Mouse (Mus musculus): ENCODE data around the gene Lrrc4b. TPM values are rescaled to one million over a fixed set of nuclear protein-coding genes. Genes with fewer than 3 reads are reported as not detected.
A peak's percentile ranks its signal among the peaks of the same experiment; 100 is the strongest.

Lrrc4b gene
- polyA plus RNA-seq (2014; fragmentation: Nextera tagmentation; extraction: Ambion mirVana) = 2.4 and 3.5 TPM in 2 replicates

DNA sequence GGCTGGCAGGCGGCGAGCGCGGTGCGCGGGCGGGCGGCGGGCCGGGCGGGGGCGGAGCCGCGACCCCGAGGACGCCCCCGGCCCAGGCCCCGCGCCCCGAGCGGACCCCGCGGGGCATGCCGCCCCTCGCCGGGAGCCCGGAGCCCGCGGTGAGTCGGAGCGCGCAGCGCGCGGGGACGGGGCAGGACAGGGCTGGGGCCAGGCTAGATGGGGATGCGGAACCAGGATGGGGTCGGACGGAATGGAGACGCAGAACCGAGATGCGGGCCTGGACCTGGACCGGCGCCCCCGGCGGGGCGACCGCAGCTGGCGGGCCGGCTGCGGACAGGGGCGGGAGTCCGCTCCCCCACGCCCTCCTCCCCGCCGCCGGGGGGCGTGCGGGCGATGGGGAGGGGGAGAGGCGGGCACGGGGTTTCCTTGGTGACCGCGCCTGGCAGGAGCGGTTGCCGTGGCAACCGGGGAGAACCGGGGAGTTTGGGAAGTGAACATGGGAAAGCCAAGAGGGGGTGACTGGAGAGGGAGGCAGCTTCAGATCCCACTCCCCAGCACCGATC, at the start of gene Lrrc4b:
Lrrc4b (plus strand) TSS at position 51 of the 554 bp plus-strand sequence.
- H3K27ac ChIP-seq (ENCODE audit: low read depth, low read length) = no peak within 1 kb of the TSS
- ATAC-seq (replicated peaks; ENCODE audit: insufficient number of reproducible peaks, low FRiP score, low TSS enrichment) = no peak
- H3K36me3 ChIP-seq (ENCODE audit: control insufficient read depth, insufficient read depth, low read length) = no peaks in the 10 kb centered on the region
- 0 out of 2 replicates have a peak, but pooled peaks cover 3% of the 10 kb centered on the region for H3K4me1 ChIP-seq (ENCODE audit: control insufficient read depth, insufficient read depth, low read length)
- no peaks in the 10 kb centered on the region for H3K9me3 ChIP-seq (replicated peaks; ENCODE audit: control insufficient read depth, low read length)
- WGBS (ENCODE audit: insufficient replicate concordance) = 0% methylated on average over 29 of the region's 69 CpGs
- H3K9ac ChIP-seq (ENCODE audit: low read depth, low read length) = no peak within 1 kb of the TSS
- H3K4me3 ChIP-seq (ENCODE audit: low read depth, low read length) = peak within 1 kb of the TSS; percentile 46
- H3K27me3 ChIP-seq (ENCODE audit: control insufficient read depth, insufficient read depth, low read length) = peaks cover 71% of the 10 kb centered on the region
- peak within 1 kb of the TSS; percentile 84 for H3K4me2 ChIP-seq

DNA sequence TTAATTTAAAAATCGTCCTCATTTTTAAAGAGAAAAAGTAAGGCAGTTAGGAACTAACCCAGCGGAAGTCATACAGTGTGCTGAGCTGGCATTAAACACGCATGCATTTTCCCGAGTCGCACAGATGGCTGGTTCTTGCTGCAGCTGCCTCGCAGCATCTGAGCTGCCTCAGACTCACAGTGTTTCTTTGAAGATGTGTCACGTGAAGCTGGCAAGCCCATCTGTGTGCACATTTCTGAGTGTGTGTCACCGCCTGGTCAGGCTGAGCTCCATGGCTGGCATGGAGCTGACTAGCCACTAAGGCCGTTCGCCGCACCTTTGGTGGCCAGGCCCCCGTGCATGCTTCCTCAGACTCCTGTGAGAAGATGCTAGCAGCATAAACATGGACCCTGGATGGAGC, 46.3 kb upstream of the Lrrc4b start:
- Histone ChIP-seq H3K27ac (ENCODE audit: low read depth, low read length) (no peak overlapping the region), H3K9ac (ENCODE audit: low read depth, low read length) (no peak overlapping the region), H3K4me2 (no peak overlapping the region), H3K27me3 (ENCODE audit: control insufficient read depth, insufficient read depth, low read length) (peaks cover 35% of the 10 kb centered on the region), H3K4me3 (ENCODE audit: low read depth, low read length) (no peak overlapping the region), H3K36me3 (ENCODE audit: control insufficient read depth, insufficient read depth, low read length) (no peaks in the 10 kb centered on the region), H3K9me3 (replicated peaks; ENCODE audit: control insufficient read depth, low read length) (no peaks in the 10 kb centered on the region), H3K4me1 (ENCODE audit: control insufficient read depth, insufficient read depth, low read length) (0 out of 2 replicates have a peak, but pooled peaks cover 5% of the 10 kb centered on the region)
- no peak for ATAC-seq (replicated peaks; ENCODE audit: insufficient number of reproducible peaks, low FRiP score, low TSS enrichment)
- WGBS (ENCODE audit: insufficient replicate concordance) = 76% methylated on average over 12 of the region's 12 CpGs

DNA sequence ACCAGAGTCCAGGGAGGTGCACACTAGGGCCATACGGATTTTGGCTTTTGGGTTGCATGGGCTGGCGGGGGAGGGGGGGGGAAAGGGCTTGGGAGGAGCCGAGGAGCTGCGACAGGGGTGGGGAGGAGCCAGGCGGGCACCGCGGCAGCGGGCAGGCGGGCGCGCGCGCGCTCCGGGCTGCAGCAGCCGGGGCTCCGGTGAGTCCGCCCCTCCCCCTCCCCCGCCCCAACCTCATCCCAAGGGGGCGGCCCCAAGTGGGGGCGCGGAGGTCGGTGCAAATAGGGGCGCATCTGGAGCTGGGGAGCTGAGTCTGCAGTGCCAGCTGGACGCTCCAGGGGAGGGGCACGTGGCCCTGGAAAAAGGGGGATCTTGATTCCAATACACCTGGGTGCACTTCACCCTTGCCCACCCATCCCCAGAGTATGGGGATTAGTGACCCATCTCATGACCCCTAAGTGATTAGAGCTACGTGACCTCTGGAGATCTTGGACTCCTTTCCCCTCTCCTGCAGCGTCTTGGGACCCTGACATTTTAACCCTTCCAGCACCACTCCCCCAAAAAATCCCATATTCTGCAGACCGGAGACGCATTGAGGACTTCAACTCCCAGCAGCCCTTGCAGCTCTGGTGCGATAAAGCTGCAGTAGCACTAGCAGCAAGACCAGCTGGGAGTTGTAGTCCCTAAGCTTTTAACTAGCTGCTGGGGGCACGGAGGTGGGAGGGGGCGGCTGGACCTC, 44.7 kb upstream of the Lrrc4b start, which contains the start of gene Syt3:
Syt3 (plus strand) TSS at position 123 of the 736 bp plus-strand sequence.
- ATAC-seq (replicated peaks; ENCODE audit: insufficient number of reproducible peaks, low FRiP score, low TSS enrichment) = 0 out of 2 replicates have a peak, but pooled peaks have one; percentile 63
- Histone ChIP-seq H3K9ac (ENCODE audit: low read depth, low read length) (peak within 1 kb of the TSS; percentile 65), H3K36me3 (ENCODE audit: control insufficient read depth, insufficient read depth, low read length) (no peaks in the 10 kb centered on the region), H3K4me3 (ENCODE audit: low read depth, low read length) (peak within 1 kb of the TSS; percentile 48), H3K4me2 (peak within 1 kb of the TSS; percentile 87), H3K27me3 (ENCODE audit: control insufficient read depth, insufficient read depth, low read length) (peaks cover 35% of the 10 kb centered on the region), H3K9me3 (replicated peaks; ENCODE audit: control insufficient read depth, low read length) (no peaks in the 10 kb centered on the region), H3K27ac (ENCODE audit: low read depth, low read length) (no peak within 1 kb of the TSS), H3K4me1 (ENCODE audit: control insufficient read depth, insufficient read depth, low read length) (0 out of 2 replicates have a peak, but pooled peaks cover 5% of the 10 kb centered on the region)
- WGBS (ENCODE audit: insufficient replicate concordance) = 3% methylated on average over 30 of the region's 33 CpGs

DNA sequence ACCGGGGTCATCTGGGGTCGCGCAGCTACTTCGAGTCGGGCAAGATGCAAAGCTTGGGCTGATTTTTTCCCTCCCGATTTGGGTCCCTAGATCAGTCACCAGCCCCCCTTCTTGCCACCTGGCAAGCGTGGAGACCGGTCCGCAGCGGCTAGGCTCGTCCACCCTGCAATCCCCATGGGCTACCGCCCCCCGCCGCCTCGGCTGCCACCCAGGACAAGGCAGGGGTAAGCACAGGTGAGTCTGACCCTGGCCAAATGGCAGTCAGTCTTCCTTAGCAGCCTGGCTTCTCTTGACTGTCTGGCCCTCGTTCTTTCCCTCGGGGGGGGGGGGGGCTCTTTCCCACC, 44.1 kb upstream of the Lrrc4b start:
- H3K4me2 ChIP-seq = peak overlapping the region; percentile 87
- H3K27ac ChIP-seq (ENCODE audit: low read depth, low read length) = no peak overlapping the region
- no peaks in the 10 kb centered on the region for H3K9me3 ChIP-seq (replicated peaks; ENCODE audit: control insufficient read depth, low read length)
- WGBS (ENCODE audit: insufficient replicate concordance) = 1% methylated on average over 16 of the region's 17 CpGs
- peak overlapping the region; percentile 65 for H3K9ac ChIP-seq (ENCODE audit: low read depth, low read length)
- no peaks in the 10 kb centered on the region for H3K36me3 ChIP-seq (ENCODE audit: control insufficient read depth, insufficient read depth, low read length)
- H3K4me3 ChIP-seq (ENCODE audit: low read depth, low read length) = peak overlapping the region; percentile 48
- peaks cover 37% of the 10 kb centered on the region for H3K27me3 ChIP-seq (ENCODE audit: control insufficient read depth, insufficient read depth, low read length)
- H3K4me1 ChIP-seq (ENCODE audit: control insufficient read depth, insufficient read depth, low read length) = 0 out of 2 replicates have a peak, but pooled peaks cover 5% of the 10 kb centered on the region
- ATAC-seq (replicated peaks; ENCODE audit: insufficient number of reproducible peaks, low FRiP score, low TSS enrichment) = peak; percentile 68; the same call in 1 of the 2 replicates

DNA sequence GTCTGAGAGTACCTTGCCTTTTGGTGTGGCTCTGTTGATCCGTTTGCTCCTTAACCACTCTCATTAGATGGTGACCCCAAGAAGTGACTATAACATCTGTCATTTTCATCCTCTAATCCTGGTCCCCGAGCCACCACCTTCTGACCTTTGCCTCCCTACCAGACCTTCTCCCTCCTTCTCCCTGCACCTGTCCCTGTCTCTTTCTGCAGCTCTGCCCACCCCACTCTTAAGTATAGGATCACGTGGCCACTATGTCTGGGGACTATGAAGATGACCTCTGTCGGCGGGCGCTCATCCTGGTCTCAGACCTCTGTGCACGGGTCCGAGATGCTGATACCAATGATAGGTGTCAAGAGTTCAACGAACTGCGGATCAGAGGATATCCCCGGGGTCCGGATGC, 43.1 kb upstream of the Lrrc4b start, which contains the start of gene 1700008O03Rik:
1700008O03Rik (minus strand) TSS at position 101 of the 400 bp plus-strand sequence.
- Histone ChIP-seq H3K27me3 (ENCODE audit: control insufficient read depth, insufficient read depth, low read length) (peaks cover 39% of the 10 kb centered on the region), H3K36me3 (ENCODE audit: control insufficient read depth, insufficient read depth, low read length) (no peaks in the 10 kb centered on the region), H3K4me2 (peak within 1 kb of the TSS; percentile 87), H3K9me3 (replicated peaks; ENCODE audit: control insufficient read depth, low read length) (no peaks in the 10 kb centered on the region), H3K27ac (ENCODE audit: low read depth, low read length) (no peak within 1 kb of the TSS), H3K9ac (ENCODE audit: low read depth, low read length) (peak within 1 kb of the TSS; percentile 65), H3K4me1 (ENCODE audit: control insufficient read depth, insufficient read depth, low read length) (0 out of 2 replicates have a peak, but pooled peaks cover 5% of the 10 kb centered on the region), H3K4me3 (ENCODE audit: low read depth, low read length) (peak within 1 kb of the TSS; percentile 48)
- WGBS (ENCODE audit: insufficient replicate concordance) = 68% methylated on average over 12 of the region's 12 CpGs
- no peak for ATAC-seq (replicated peaks; ENCODE audit: insufficient number of reproducible peaks, low FRiP score, low TSS enrichment)

DNA sequence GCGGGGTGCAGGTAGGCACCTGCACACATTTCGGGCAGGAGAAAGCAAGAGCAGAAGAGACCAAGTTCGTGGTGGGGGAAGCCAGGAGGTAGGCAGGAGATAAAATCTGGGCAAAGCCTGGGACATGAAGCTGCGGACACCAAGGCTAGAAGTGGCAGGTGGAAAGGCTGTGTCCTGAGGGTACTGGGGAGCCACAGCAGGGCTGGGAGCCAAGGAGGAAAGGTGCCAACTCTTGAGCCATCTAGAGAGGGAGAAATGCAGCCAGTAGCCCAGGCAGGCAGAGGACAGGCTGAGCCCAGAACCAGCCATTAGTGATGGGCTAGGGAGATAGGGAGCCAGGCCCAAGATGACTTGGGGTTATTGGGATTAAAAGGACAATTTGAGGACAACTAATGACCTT, 37.0 kb upstream of the Lrrc4b start:
- Histone ChIP-seq H3K9ac (ENCODE audit: low read depth, low read length) (no peak overlapping the region), H3K4me2 (no peak overlapping the region), H3K4me1 (ENCODE audit: control insufficient read depth, insufficient read depth, low read length) (no peaks in the 10 kb centered on the region), H3K4me3 (ENCODE audit: low read depth, low read length) (no peak overlapping the region), H3K27me3 (ENCODE audit: control insufficient read depth, insufficient read depth, low read length) (peaks cover 12% of the 10 kb centered on the region), H3K9me3 (replicated peaks; ENCODE audit: control insufficient read depth, low read length) (no peaks in the 10 kb centered on the region), H3K36me3 (ENCODE audit: control insufficient read depth, insufficient read depth, low read length) (no peaks in the 10 kb centered on the region), H3K27ac (ENCODE audit: low read depth, low read length) (no peak overlapping the region)
- ATAC-seq (replicated peaks; ENCODE audit: insufficient number of reproducible peaks, low FRiP score, low TSS enrichment) = no peak
- WGBS (ENCODE audit: insufficient replicate concordance) = 74% methylated on average over 4 of the region's 4 CpGs

DNA sequence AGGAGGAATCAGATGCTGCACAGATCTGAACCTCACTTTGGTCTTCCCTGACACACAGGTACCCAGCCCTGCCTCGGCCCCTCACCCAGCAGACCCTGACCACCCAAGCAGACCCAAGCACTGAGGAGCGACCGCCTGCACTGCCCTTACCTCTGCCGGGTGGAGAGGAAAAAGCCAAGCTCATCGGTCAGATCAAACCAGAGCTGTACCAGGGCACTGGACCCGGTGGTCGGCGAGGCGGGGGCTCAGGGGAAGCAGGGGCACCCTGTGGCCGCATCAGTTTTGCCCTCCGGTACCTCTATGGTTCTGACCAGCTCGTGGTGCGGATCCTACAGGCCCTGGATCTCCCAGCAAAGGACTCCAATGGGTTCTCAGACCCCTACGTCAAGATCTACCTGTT, 36.5 kb upstream of the Lrrc4b start:
- no peak overlapping the region for H3K9ac ChIP-seq (ENCODE audit: low read depth, low read length)
- H3K36me3 ChIP-seq (ENCODE audit: control insufficient read depth, insufficient read depth, low read length) = no peaks in the 10 kb centered on the region
- WGBS (ENCODE audit: insufficient replicate concordance) = 82% methylated on average over 14 of the region's 14 CpGs
- ATAC-seq (replicated peaks; ENCODE audit: insufficient number of reproducible peaks, low FRiP score, low TSS enrichment) = no peak
- no peak overlapping the region for H3K27ac ChIP-seq (ENCODE audit: low read depth, low read length)
- no peaks in the 10 kb centered on the region for H3K9me3 ChIP-seq (replicated peaks; ENCODE audit: control insufficient read depth, low read length)
- no peak overlapping the region for H3K4me3 ChIP-seq (ENCODE audit: low read depth, low read length)
- no peaks in the 10 kb centered on the region for H3K4me1 ChIP-seq (ENCODE audit: control insufficient read depth, insufficient read depth, low read length)
- H3K27me3 ChIP-seq (ENCODE audit: control insufficient read depth, insufficient read depth, low read length) = peaks cover 9% of the 10 kb centered on the region
- H3K4me2 ChIP-seq = no peak overlapping the region

DNA sequence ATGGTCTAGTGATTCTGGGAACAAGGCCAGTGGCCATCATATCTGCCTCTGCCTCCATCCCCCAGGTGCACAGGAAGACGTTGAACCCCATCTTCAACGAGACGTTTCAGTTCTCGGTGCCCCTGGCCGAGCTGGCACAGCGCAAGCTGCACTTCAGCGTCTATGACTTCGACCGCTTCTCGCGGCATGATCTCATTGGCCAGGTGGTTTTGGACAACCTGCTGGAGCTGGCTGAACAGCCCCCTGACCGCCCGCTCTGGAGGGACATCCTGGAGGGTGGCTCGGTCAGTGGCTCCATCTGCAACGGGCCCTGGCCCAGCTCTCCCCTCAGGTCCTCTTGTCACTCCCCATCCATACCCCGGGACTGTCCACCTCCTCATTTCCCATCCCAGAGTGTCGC, 35.5 kb upstream of the Lrrc4b start:
- Histone ChIP-seq H3K36me3 (ENCODE audit: control insufficient read depth, insufficient read depth, low read length) (no peaks in the 10 kb centered on the region), H3K4me1 (ENCODE audit: control insufficient read depth, insufficient read depth, low read length) (no peaks in the 10 kb centered on the region), H3K27me3 (ENCODE audit: control insufficient read depth, insufficient read depth, low read length) (peaks cover 9% of the 10 kb centered on the region), H3K27ac (ENCODE audit: low read depth, low read length) (no peak overlapping the region), H3K4me2 (no peak overlapping the region), H3K9ac (ENCODE audit: low read depth, low read length) (no peak overlapping the region), H3K9me3 (replicated peaks; ENCODE audit: control insufficient read depth, low read length) (no peaks in the 10 kb centered on the region), H3K4me3 (ENCODE audit: low read depth, low read length) (no peak overlapping the region)
- ATAC-seq (replicated peaks; ENCODE audit: insufficient number of reproducible peaks, low FRiP score, low TSS enrichment) = no peak
- 87% methylated on average over 17 of the region's 17 CpGs for WGBS (ENCODE audit: insufficient replicate concordance)

Measured in heart, embryonic 11.5 days (tissue).